Mouse (Mus musculus) macrophage (primary cell): ENCODE results near the gene Jag2. TPM values are rescaled to one million over a fixed set of nuclear protein-coding genes. Genes with fewer than 3 reads are reported as not detected.

ENCODE experiments used
- H3K27ac ChIP-seq: fragments of 350-480 bp; formaldehyde crosslinking; 2 replicates; pipeline ENCODE4 v1.9.0; 2021
- H3K36me3 ChIP-seq: fragments of 350-480 bp; formaldehyde crosslinking; 2 replicates; pipeline ENCODE4 v1.9.0; 2021; ENCODE audit errors: inconsistent target
- H3K4me3 ChIP-seq: fragments of 350-480 bp; formaldehyde crosslinking; 2 replicates; pipeline ENCODE4 v1.9.0; 2021; ENCODE audit errors: inconsistent target
- H3K79me2 ChIP-seq: fragments of 350-480 bp; formaldehyde crosslinking; 2 replicates; pipeline ENCODE4 v1.9.0; 2021; ENCODE audit errors: inconsistent target
- WGBS: methylation state at CpG from one replicate; pipeline ENCODE4 v1.1.7; 2026; ENCODE audit warnings: inconsistent platforms; ENCODE audit not compliant: missing documents; 5-methylcytosine and 5-hydroxymethylcytosine counted together
- polyA plus RNA-seq: library from polyadenylated mRNA; stranded (reverse); fragments of 250-400 nt; gene quantifications from 3 replicates; pipeline ENCODE4 v1.2.4, GENCODE M21; 2018; ENCODE audit warnings: inconsistent platforms

Jag2 gene
- polyA plus RNA-seq, 1 experiment from 2014 or later, result 0.14 TPM

- Histone ChIP-seq H3K27ac (no peak overlapping the region), H3K36me3 (no peaks in the 10 kb centered on the region), H3K79me2 (no peaks in the 10 kb centered on the region), H3K4me3 (no peak overlapping the region)
- WGBS, result 52% methylated on average over 22 of the region's 22 CpGs
These were observed 55.4 kb downstream of the Jag2 start for GRCm38 (mm10) chr12:112874199-112874598.

GRCm38 (mm10) chr12:112873452-112874190 lies 56.0 kb downstream of the Jag2 start:
- H3K4me3 ChIP-seq, result no peak overlapping the region
- H3K79me2 ChIP-seq, result no peaks in the 10 kb centered on the region
- 21% methylated on average over 18 of the region's 18 CpGs for WGBS
- H3K27ac ChIP-seq, result no peak overlapping the region
- no peaks in the 10 kb centered on the region for H3K36me3 ChIP-seq

DNA sequence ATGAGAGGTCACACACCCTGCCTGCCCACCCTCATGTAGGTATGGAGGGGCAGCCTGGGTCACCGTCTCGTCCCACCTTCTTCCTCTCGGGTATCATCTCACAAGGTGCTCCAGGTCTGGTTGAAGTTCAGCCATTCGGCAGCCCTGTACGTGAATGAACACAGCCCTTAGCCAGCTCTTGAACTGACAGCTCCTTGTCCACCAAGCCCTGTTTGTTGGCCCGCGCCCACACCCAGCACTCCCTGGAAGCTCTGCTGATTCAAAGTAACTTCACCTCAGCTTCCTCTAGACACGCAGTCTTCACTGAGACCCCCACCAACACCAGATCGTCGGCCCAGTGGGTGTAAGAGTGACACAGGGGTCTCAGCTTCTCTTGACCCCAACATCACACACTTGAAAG lies 56.6 kb downstream of the Jag2 start:
- no peaks in the 10 kb centered on the region for H3K36me3 ChIP-seq
- no peak overlapping the region for H3K4me3 ChIP-seq
- no peak overlapping the region for H3K27ac ChIP-seq
- H3K79me2 ChIP-seq, result no peaks in the 10 kb centered on the region
- 96% methylated on average over 9 of the region's 10 CpGs for whole genome bisulfite sequencing

GRCm38 (mm10) chr12:112871272-112871671 lies 58.3 kb downstream of the Jag2 start:
- WGBS, result 97% methylated on average over 2 of the region's 2 CpGs
- Histone ChIP-seq H3K27ac (no peak overlapping the region), H3K79me2 (no peaks in the 10 kb centered on the region), H3K4me3 (no peak overlapping the region), H3K36me3 (no peaks in the 10 kb centered on the region)

DNA sequence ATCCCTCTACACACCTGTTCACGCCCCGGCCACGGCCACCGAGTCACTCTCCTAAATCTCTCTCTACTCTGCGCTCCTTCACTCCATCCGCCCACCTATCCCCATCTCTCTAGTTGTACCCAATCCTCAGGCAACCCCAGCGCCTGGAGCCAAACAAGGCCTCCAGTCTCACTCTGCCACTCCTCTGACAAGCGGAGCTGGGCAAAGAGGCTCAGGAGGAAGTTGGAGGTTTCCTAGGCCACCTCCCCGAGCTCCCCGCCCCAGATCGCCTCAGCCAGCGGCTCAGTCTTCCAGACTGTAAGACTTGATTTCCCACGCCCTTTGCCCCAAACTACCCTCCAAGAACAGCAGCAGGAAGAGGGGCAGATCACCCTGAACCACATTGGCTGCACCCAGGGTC lies 58.8 kb downstream of the Jag2 start:
- WGBS, result 20% methylated on average over 13 of the region's 13 CpGs
- Histone ChIP-seq H3K79me2 (no peaks in the 10 kb centered on the region), H3K27ac (no peak overlapping the region), H3K36me3 (no peaks in the 10 kb centered on the region), H3K4me3 (no peak overlapping the region)

GRCm38 (mm10) chr12:112869783-112870204 lies 59.8 kb downstream of the Jag2 start:
- WGBS, result 54% methylated on average over 16 of the region's 16 CpGs
- Histone ChIP-seq H3K27ac (no peak overlapping the region), H3K79me2 (no peaks in the 10 kb centered on the region), H3K4me3 (no peak overlapping the region), H3K36me3 (no peaks in the 10 kb centered on the region)

- no peak within 1 kb of the TSS for H3K4me3 ChIP-seq
- 65% methylated on average over 13 of the region's 13 CpGs for WGBS
- H3K79me2 ChIP-seq, result no peaks in the 10 kb centered on the region
- no peaks in the 10 kb centered on the region for H3K36me3 ChIP-seq
- H3K27ac ChIP-seq, result peak within 1 kb of the TSS; percentile 66
These were observed 61.1 kb downstream of the Jag2 start, which contains the start of gene Gpr132 for GRCm38 (mm10) chr12:112868178-112869087. Gene Gpr132 (minus strand): TSS chr12:112868228.

- H3K36me3 ChIP-seq, result no peaks in the 10 kb centered on the region
- 2% methylated on average over 7 of the region's 7 CpGs for WGBS
- no peaks in the 10 kb centered on the region for H3K79me2 ChIP-seq
- peak overlapping the region; percentile 66 for H3K27ac ChIP-seq
- no peak overlapping the region for H3K4me3 ChIP-seq
These were observed 62.4 kb downstream of the Jag2 start for GRCm38 (mm10) chr12:112867106-112867674.

- no peaks in the 10 kb centered on the region for H3K36me3 ChIP-seq
- no peaks in the 10 kb centered on the region for H3K79me2 ChIP-seq
- peak overlapping the region; percentile 66 for H3K27ac ChIP-seq
- no peak overlapping the region for H3K4me3 ChIP-seq
- 54% methylated on average over 8 of the region's 8 CpGs for WGBS
These were observed 63.0 kb downstream of the Jag2 start for GRCm38 (mm10) chr12:112866467-112867080.

DNA sequence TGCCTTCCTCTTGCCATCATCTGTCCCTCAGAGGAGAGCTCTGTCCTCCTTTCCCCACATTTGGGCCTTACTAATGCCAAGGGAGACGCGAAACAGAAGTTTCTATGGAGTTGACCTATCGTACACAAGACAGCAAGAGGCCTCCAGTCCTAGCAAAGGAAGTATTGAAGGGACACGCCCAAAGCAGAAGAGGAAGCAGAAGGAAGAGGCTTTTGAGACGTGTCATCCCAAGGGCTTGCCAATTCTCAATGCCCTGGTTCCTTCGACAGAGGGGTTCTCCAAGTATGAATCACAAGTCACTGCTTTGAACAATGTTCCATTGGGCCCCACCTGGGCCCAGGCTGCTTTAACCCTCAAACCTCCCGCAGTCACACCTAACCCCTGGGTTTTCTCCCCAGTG lies 64.8 kb downstream of the Jag2 start:
- H3K36me3 ChIP-seq, result no peaks in the 10 kb centered on the region
- WGBS, result 26% methylated on average over 7 of the region's 7 CpGs
- no peak overlapping the region for H3K4me3 ChIP-seq
- peak overlapping the region; percentile 52 for H3K27ac ChIP-seq
- H3K79me2 ChIP-seq, result no peaks in the 10 kb centered on the region

- no peak overlapping the region for H3K27ac ChIP-seq
- no peaks in the 10 kb centered on the region; the same call in 1 of the 2 replicates for H3K79me2 ChIP-seq
- H3K36me3 ChIP-seq, result no peaks in the 10 kb centered on the region
- 91% methylated on average over 9 of the region's 9 CpGs for WGBS
- no peak overlapping the region for H3K4me3 ChIP-seq
These were observed 67.7 kb downstream of the Jag2 start for GRCm38 (mm10) chr12:112861911-112862321.

- Histone ChIP-seq H3K27ac (peak overlapping the region; percentile 33; the same call in 1 of the 2 replicates), H3K4me3 (peak overlapping the region; percentile 30)
These were observed 68.8 kb downstream of the Jag2 start for GRCm38 (mm10) chr12:112860765-112861164.

GRCm38 (mm10) chr12:112859930-112860329 lies 69.6 kb downstream of the Jag2 start:
- peak overlapping the region; percentile 30 for H3K4me3 ChIP-seq
- no peaks in the 10 kb centered on the region for H3K36me3 ChIP-seq
- no peaks in the 10 kb centered on the region; the same call in 1 of the 2 replicates for H3K79me2 ChIP-seq
- H3K27ac ChIP-seq, result peak overlapping the region; percentile 33; the same call in 1 of the 2 replicates
- 6% methylated on average over 8 of the region's 8 CpGs for WGBS

More at GRCm38 (mm10) chr12:112860765-112861164, 68.8 kb downstream of the Jag2 start:
- Histone ChIP-seq H3K79me2 (no peaks in the 10 kb centered on the region; the same call in 1 of the 2 replicates), H3K36me3 (no peaks in the 10 kb centered on the region)
- 25% methylated on average over 7 of the region's 7 CpGs for WGBS
